23 mouse cellular contexts compared by ENCODE assay signal in genomic region chr16:39695855-39696254, GRCm38 (mm10).
A peak's percentile ranks its signal among the peaks of the same experiment; 100 is the strongest.
DNase-seq lines count a peak whose midpoint lies in the region; ATAC-seq lines count a peak whose summit lies in the region.
"Had no signal": no experiment of that assay in that cellular context is flagged by ENCODE, and none has a peak within 500 bp of the region (broad histone marks: within the 10 kb centered on the region; RNA-seq: fewer than 3 reads in every experiment).

No protein-coding gene starts in this region.

- no peak for ATAC-seq in heart, embryonic 12.5 days (ENCODE audit: insufficient number of reproducible peaks, low FRiP score)
- ATAC-seq: activated CD4-positive, CD25-positive, alpha-beta regulatory T cell, adult 4 months; forebrain, embryonic 15.5 days; intestine, postnatal 0 days had no signal

- H3K4me2 ChIP-seq in heart, embryonic 12.5 days, result no peak overlapping the region
- H3K4me2 ChIP-seq: embryonic facial prominence, embryonic 13.5 days; forebrain, embryonic 12.5 days; forebrain, embryonic 15.5 days; heart, embryonic 15.5 days; hindbrain, embryonic 12.5 days; hindbrain, embryonic 15.5 days had no signal

- H3K4me3 ChIP-seq in heart, embryonic 12.5 days, result no peak overlapping the region
- H3K4me3 ChIP-seq: embryonic facial prominence, embryonic 13.5 days; erythroblast, embryonic 14.5 days; forebrain, embryonic 12.5 days; forebrain, embryonic 15.5 days; heart, embryonic 15.5 days; hindbrain, embryonic 12.5 days; hindbrain, embryonic 15.5 days had no signal

- H3K9ac ChIP-seq in heart, embryonic 12.5 days, result no peak overlapping the region
- H3K9ac ChIP-seq: embryonic facial prominence, embryonic 13.5 days; forebrain, embryonic 12.5 days; forebrain, embryonic 15.5 days; heart, embryonic 15.5 days; hindbrain, embryonic 12.5 days; hindbrain, embryonic 15.5 days had no signal

- H3K27ac ChIP-seq in heart, embryonic 12.5 days (ENCODE audit: poor library complexity, severe bottlenecking), result no peak overlapping the region
- H3K27ac ChIP-seq: embryonic facial prominence, embryonic 13.5 days; forebrain, embryonic 12.5 days; forebrain, embryonic 15.5 days; heart, embryonic 15.5 days; hindbrain, embryonic 12.5 days; hindbrain, embryonic 15.5 days had no signal

- no peaks in the 10 kb centered on the region for H3K36me3 ChIP-seq in heart, embryonic 12.5 days
- H3K36me3 ChIP-seq: embryonic facial prominence, embryonic 13.5 days; forebrain, embryonic 12.5 days; forebrain, embryonic 15.5 days; heart, embryonic 15.5 days; hindbrain, embryonic 12.5 days; hindbrain, embryonic 15.5 days had no signal

- H3K9me3 ChIP-seq in heart, embryonic 12.5 days (replicated peaks), result no peaks in the 10 kb centered on the region
- H3K9me3 ChIP-seq: embryonic facial prominence, embryonic 13.5 days; forebrain, embryonic 12.5 days; forebrain, embryonic 15.5 days; heart, embryonic 15.5 days; hindbrain, embryonic 12.5 days; hindbrain, embryonic 15.5 days had no signal

- H3K27me3 ChIP-seq in heart, embryonic 12.5 days (replicated peaks), result no peaks in the 10 kb centered on the region
- H3K27me3 ChIP-seq: embryonic facial prominence, embryonic 13.5 days; forebrain, embryonic 12.5 days; forebrain, embryonic 15.5 days; heart, embryonic 15.5 days; hindbrain, embryonic 12.5 days; hindbrain, embryonic 15.5 days had no signal

- intact Hi-C loops in heart, postnatal 36 days (cut with DNase I), result no loop called here
- intact Hi-C loops in heart, postnatal 14 days (cut with DNase I), result no loop called here

- WGBS in heart, embryonic 12.5 days, result 76% methylated on average over 1 of the region's 1 CpGs

- H3K4me1 ChIP-seq in heart, embryonic 12.5 days (replicated peaks), result no peaks in the 10 kb centered on the region
- H3K4me1 ChIP-seq: embryonic facial prominence, embryonic 13.5 days; forebrain, embryonic 12.5 days; heart, embryonic 15.5 days; hindbrain, embryonic 12.5 days; hindbrain, embryonic 15.5 days had no signal

- DNase-seq in heart, adult 18-20 months, result peak; percentile 26 to 52
- no peak for DNase-seq in heart, postnatal 36 days
- DNase-seq in heart, adult 9 months (ENCODE audit: low spot score in 2 of 2), result peak; percentile 13 to 48
- peak; percentile 2 to 13 for DNase-seq in heart, postnatal 14 days
- no peak for DNase-seq in cerebellum, postnatal 10 days
- DNase-seq: adrenal gland, adult 8-10 months; adrenal gland, postnatal 25 days; cerebellum, adult 11-12 months; cerebellum, adult 8-10 months; cerebellum, postnatal 14 days; gastrocnemius, postnatal 10 days; gastrocnemius, postnatal 36 days; kidney, adult 2 months had no signal

Comparison
In these comparisons a context has a peak if more than half of its experiments do, and no peak if none do; other contexts are left out.
1. DNase-seq: peak in heart, adult 18-20 months (2 of 2), heart, adult 9 months (2 of 2) and heart, postnatal 14 days (2 of 2); none in heart, postnatal 36 days (0 of 2) and cerebellum, postnatal 10 days (0 of 2).